Mouse (Mus musculus): ENCODE data around the gene Pigu.

The Pigu gene

DNA sequence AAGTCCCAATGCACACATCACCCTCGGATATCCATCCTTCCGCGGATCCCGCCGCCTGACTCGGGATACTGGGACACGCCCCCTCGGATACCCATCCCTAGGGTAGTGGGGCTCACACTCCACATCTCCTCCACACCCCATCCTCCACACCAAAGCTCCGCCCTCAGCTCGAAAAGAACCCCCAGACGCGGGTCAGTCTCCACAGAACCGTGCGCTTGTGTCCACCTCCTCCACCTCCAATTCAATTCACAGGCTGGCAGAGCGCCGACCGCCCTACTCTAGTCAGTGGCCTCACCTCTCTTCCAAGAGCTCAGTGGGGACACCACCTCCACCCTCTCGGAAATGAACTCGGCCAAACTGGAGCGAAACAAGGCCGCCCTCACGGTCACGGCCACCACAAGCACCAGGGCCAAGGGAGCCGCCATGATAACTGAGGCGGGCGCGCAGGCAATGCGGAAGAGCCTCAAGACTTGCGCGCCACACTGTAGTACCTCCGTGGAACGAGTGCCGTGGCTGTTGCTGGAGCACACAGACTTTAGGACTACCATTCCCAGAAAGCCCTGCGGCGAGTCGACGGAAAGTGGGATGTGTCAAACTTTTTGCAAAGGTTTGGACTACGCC lies at the start of gene Pigu:
Gene Pigu, minus strand, starts transcription at position 460 of the 621 bp plus-strand sequence.
- peak; percentile 97 for DNase-seq (ENCODE audit: low spot score)

GRCm38 (mm10) chr2:155404635-155405034 lies 47.4 kb upstream of the Pigu start:
- no peak for DNase-seq (ENCODE audit: low spot score)

DNA sequence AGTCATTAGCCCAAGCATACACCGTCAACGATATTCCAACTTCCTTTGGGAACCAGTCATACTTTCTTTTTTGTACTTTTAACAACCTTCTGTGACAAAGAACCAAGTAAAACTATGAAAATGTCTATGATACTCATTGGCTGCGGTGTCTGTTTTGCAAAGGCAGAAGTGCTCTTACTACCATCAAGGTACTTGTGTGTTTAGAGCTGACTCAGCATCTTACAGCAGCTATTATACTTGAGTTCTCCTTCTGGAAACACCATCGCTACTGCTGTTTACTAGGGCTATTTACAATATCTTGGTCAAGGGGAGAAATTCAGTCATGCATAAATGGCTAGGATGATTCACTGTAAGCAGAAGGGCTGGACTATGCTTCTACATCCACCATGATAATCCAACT lies 44.7 kb upstream of the Pigu start:
- no peak for DNase-seq (ENCODE audit: low spot score)

DNA sequence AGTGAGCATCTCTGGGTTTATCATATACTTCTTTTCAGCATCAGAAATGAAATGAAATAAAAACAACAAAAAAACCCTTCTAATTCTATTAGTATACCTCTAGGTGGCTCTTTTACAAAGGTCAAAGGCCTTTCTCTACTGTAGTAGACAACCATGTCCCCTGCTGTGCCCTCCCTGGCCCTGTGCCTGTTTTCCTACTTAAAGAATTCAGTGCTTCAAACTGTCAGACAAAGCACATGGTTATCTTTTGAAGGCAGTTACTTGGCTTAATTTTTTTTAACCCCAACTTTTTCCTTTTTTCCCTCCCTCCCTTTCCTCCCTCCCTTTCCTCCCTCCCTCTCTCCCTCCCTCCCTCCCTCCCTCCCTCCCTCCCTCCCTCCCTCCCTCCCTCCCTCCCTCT lies 43.0 kb upstream of the Pigu start:
- DNase-seq (ENCODE audit: low spot score), result no peak

DNA sequence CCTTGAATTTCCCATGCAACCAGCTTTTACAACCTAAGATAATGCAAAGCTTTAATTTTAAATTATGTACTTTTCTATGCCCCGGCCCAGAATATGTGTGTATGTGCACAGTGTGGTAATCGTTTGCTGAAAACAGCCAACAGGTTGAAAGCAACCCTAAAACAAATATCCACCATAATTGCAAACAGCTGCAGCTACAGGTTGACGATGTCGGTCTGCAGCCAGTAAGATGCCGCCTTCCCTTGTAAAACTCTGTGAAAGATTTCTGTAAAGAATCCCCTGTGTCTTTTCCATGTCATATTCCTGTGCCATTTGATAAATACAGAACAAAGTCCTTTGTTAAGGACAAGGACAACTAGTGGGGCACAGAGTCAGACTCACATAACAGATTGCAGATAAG lies 37.4 kb upstream of the Pigu start:
- DNase-seq (ENCODE audit: low spot score), result no peak

GRCm38 (mm10) chr2:155388573-155388972 lies 31.3 kb upstream of the Pigu start:
- DNase-seq (ENCODE audit: low spot score), result peak; percentile 75

DNA sequence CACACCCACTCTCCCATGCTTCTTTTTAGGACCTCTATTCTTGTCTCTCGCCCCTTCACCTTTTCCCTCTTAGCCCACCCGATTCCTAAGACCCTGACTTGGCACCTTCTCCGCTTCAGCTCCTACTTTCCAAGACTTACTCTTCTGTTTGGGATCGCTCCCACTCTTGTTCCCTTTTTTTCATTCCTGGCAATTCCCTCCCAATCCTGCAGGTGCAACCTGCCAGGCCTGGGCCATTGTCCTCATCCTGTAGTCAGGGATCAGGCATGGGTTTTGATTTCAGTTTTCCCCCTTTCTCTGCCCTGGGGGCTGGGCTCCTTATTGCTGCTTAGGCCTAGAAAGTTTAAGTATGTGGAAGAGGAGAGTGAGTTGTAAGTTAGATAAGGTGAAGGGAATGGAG lies 29.8 kb upstream of the Pigu start:
- DNase-seq (ENCODE audit: low spot score), result no peak

DNA sequence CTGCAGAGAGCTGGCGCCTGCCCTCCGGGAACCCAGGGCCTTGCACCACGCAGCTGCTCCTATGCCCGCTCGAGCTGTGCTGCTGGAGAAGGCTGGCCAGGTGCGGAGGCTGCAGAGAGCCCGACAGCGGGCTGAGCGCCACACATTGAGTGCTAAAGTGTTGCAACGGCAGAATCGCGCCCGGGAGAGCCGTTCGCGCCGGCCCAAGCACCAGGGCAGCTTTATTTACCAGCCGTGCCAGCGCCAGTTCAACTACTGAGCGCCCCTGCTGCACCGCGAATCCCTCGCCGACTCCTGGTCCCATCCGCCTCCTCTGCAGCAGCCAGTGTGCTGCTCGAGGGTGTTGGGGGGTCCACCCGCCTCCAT lies 29.3 kb upstream of the Pigu start:
- DNase-seq (ENCODE audit: low spot score), result no peak

- DNase-seq (ENCODE audit: low spot score), result no peak
Measured at GRCm38 (mm10) chr2:155385731-155386533, 28.7 kb upstream of the Pigu start.

DNA sequence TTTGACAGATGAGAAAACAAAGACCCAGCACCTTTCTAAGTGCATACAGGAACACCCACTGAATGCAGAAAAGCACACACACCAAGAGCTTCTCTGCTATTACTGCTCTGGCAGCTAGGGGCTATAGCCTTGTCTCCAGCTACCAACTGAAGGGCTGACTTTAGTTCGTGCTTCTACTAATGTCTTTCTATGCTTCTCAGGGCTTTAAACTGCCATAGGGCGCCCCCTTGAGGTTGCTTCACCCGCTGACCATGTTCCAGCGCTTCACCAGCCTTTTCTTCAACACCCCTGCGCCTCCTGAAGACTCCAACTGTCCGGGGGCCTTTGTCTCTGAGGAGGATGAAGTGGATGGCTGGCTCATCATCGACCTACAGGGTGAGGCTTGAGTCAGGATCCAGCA lies 27.9 kb upstream of the Pigu start:
- peak; percentile 74 for DNase-seq (ENCODE audit: low spot score)

- peak; percentile 81 for DNase-seq (ENCODE audit: low spot score)
Measured at GRCm38 (mm10) chr2:155382791-155383438, 25.7 kb upstream of the Pigu start.

- DNase-seq (ENCODE audit: low spot score), result no peak
Measured at GRCm38 (mm10) chr2:155382332-155382700, 25.1 kb upstream of the Pigu start.

- DNase-seq (ENCODE audit: low spot score), result peak; percentile 96
Measured at GRCm38 (mm10) chr2:155381643-155382331, 24.6 kb upstream of the Pigu start.

DNA sequence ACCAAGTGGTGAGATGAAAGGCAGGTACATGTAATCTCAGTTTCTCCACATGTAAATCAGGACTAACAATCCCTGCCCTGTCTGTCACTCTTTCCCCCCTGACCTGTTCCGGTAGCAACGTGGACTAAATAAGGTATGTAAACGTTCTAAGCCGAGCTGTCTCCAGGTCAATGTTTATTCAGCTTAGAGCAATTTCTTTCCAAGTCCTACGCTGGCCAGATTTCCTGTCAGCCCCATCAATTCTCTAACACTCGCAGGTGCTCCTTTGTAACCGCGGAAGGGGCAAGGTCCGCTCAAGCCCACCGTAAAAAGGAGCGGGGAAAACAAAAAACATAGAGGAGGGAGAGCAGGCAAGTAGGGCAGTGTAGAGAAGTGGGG lies 23.8 kb upstream of the Pigu start:
- no peak for DNase-seq (ENCODE audit: low spot score)

- peak; percentile 72 for DNase-seq (ENCODE audit: low spot score)
Measured at GRCm38 (mm10) chr2:155380261-155381059, 23.2 kb upstream of the Pigu start, which contains the start of gene Trp53inp2. Trp53inp2 (plus strand) TSS chr2:155381059.

DNA sequence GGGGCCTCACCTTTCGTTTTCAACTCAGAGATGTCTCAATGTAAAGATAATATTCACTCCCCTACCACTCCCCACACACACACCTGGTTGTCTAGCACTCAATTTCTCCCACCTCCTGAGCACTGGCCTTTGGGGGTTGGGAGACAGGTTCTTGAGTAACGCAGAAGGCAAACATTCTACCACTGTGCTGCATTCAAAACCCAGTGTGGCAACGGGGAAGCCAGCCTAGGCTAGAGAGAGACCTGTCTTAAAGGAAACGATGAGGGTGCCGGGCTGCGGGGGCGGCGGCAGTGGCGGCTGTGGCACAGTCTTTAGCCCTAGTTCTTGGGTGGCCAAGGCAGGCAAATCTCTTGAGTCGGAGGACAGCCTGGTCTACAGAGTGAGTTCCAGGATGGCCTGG lies 19.0 kb upstream of the Pigu start:
- DNase-seq (ENCODE audit: low spot score), result no peak

DNA sequence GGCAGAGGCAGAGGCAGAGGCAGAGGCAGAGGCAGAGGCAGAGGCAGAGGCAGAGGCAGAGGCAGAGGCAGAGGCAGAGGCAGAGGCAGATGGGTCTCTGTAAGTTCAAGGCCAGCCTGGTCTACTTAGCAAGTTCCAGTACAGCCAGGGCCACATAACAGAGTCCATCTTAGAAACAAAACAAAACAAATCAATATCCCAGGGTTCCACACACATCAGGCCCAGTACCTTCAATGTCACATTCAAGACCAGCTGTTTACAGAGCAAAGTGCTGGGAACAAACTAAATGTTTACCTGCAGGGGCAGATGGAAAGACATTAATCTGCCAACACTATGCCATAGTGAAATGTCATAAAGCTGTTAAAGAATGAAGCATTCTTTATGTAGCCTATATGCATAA lies 17.3 kb upstream of the Pigu start:
- no peak for DNase-seq (ENCODE audit: low spot score)

GRCm38 (mm10) chr2:155373886-155374285 lies 16.7 kb upstream of the Pigu start:
- no peak for DNase-seq (ENCODE audit: low spot score)

DNA sequence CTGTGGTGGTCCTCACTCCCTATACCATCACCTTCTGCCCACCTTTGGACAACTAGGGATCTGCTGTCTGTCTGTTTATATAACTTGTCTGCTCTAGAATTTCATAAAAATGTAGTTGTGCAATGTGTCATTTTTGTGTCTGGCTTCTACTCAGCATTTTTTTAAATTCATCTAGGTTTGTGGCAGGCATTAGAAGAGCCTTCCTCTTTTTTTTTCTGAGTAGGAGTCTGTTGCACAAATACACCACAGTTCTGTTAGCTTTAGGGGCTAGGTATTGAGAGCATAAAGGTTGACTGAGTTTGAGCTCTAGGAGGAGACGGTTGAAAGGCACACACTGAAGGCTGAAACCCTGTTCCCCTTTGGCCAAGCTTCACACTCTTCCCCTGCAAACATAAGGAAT lies 16.1 kb upstream of the Pigu start:
- DNase-seq (ENCODE audit: low spot score), result no peak

- no peak for DNase-seq (ENCODE audit: low spot score)
Measured at GRCm38 (mm10) chr2:155372451-155372850, 15.2 kb upstream of the Pigu start.

- peak; percentile 62 for DNase-seq (ENCODE audit: low spot score)
Measured at GRCm38 (mm10) chr2:155369333-155369883, 12.2 kb upstream of the Pigu start.
